Mouse (Mus musculus) G1E (cell line): ENCODE results near the gene Hoxb9.

Experiments used
- CTCF ChIP-seq: IDR thresholded peaks from 2 replicates; pipeline ENCODE4 v1.5.1; 2012; ENCODE audit warnings: low read depth, low read length, inconsistent platforms, mixed read lengths
- GATA1 ChIP-seq: IDR thresholded peaks from 2 replicates; pipeline ENCODE4 v1.6.1; 2012; ENCODE audit warnings: borderline replicate concordance, low read length, inconsistent platforms, mixed read lengths
- GATA2 ChIP-seq: IDR thresholded peaks from 2 replicates; pipeline ENCODE4 v1.6.1; 2012; ENCODE audit warnings: low read depth, low read length, inconsistent platforms, borderline replicate concordance
- POLR2AphosphoS5 ChIP-seq: IDR thresholded peaks from 2 replicates; pipeline ENCODE4 v1.6.1; 2012; ENCODE audit warnings: low read depth, low read length, inconsistent platforms; ENCODE audit not compliant: insufficient replicate concordance

GRCm38 (mm10) chr11:96317608-96318367 is 46.5 kb downstream of the Hoxb9 start, which contains the start of gene Hoxb4:
- no peak for TF ChIP-seq CTCF
- no peak for TF ChIP-seq GATA1
- no peak for TF ChIP-seq POLR2AphosphoS5
- TF ChIP-seq GATA2, result no peak
